Mouse (Mus musculus) kidney, adult 2 months (tissue): ENCODE measurements around the gene Gm33543.

ENCODE experiments used
- CTCF ChIP-seq: fragments of 200-500 bp; conservative IDR thresholded peaks from 2 replicates; pipeline ENCODE4 v1.5.1; 2011; ENCODE audit warnings: low read depth, mild to moderate bottlenecking, control low read depth, low read length, moderate library complexity, mixed read lengths; ENCODE audit not compliant: insufficient read depth, insufficient read length
- POLR2A ChIP-seq: fragments of 200-500 bp; IDR thresholded peaks from one replicate; pipeline ENCODE4 v1.6.1; 2011; ENCODE audit warnings: low read depth, low read length, control low read depth

- no peak for TF ChIP-seq POLR2A
- no peak for TF ChIP-seq CTCF
Observed at GRCm38 (mm10) chr10:95870782-95871181, 28.1 kb upstream of the Gm33543 start.
